Mouse (Mus musculus) brain, embryonic 14.5 days (tissue): ENCODE results near the gene Def6.

Experiments used
- CTCF ChIP-seq: fragments of 200-500 bp; IDR thresholded peaks from 2 replicates; pipeline ENCODE4 v1.5.1; 2012; ENCODE audit warnings: inconsistent platforms, mild to moderate bottlenecking, moderate library complexity, borderline replicate concordance; ENCODE audit not compliant: insufficient read depth, insufficient read length; ENCODE audit errors: extremely low read depth
- POLR2A ChIP-seq: fragments of 200-500 bp; IDR thresholded peaks from 2 replicates; pipeline ENCODE4 v1.6.1; 2012; ENCODE audit warnings: mild to moderate bottlenecking, inconsistent platforms, borderline replicate concordance; ENCODE audit not compliant: poor library complexity, insufficient read depth, insufficient read length, severe bottlenecking; ENCODE audit errors: extremely low read depth

GRCm38 (mm10) chr17:28236636-28237015 lies 29.0 kb downstream of the Def6 start:
- TF ChIP-seq POLR2A: no peak
- no peak for TF ChIP-seq CTCF
